Mouse (Mus musculus): ENCODE data around the gene Sorcs2. TPM values are rescaled to one million over a fixed set of nuclear protein-coding genes. Genes with fewer than 3 reads are reported as not detected.
A peak's percentile ranks its signal among the peaks of the same experiment; 100 is the strongest.

Sorcs2 gene
- polyA plus RNA-seq, 1 experiment from 2014 or later: 3.5 TPM

DNA sequence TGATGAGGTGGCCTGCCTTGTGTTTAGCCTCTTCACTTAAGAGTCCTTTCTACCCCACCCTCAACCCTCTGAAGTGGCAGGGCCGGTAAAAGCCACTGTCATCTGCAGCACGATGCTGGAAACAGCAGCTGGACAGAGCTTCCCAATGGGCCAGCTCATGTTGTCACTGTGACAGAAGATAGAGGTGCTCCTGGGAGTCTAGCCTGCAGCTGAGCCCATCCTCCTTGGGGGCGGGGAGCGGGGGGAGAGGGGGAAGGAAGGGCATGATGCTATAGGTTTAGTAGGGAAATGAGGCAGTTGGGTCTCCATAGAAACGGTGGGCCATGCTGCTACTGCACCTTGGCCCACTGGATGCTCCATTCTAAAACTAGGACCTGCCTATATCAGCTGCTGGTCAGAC is 279.9 kb downstream of the Sorcs2 start:
- no peaks in the 10 kb centered on the region for H3K27me3 ChIP-seq (replicated peaks; ENCODE audit: control insufficient read depth, insufficient read depth, low read length)
- no peak overlapping the region for H3K4me3 ChIP-seq (ENCODE audit: low read depth, low read length)
- H3K27ac ChIP-seq (ENCODE audit: low read depth, low read length): no peak overlapping the region
- no peaks in the 10 kb centered on the region for H3K4me1 ChIP-seq (replicated peaks; ENCODE audit: control insufficient read depth, insufficient read depth, low read length)
- H3K9ac ChIP-seq (ENCODE audit: low read depth, low read length): no peak overlapping the region
- no peaks in the 10 kb centered on the region for H3K9me3 ChIP-seq (ENCODE audit: control insufficient read depth)
- H3K4me2 ChIP-seq (replicated peaks; ENCODE audit: low read depth): no peak overlapping the region
- H3K36me3 ChIP-seq (ENCODE audit: control insufficient read depth, insufficient read depth): no peaks in the 10 kb centered on the region
- no peak for ATAC-seq
- TF ChIP-seq CTCF (IDR thresholded peaks at IDR 0.05; ENCODE audit: low read depth): no peak
- WGBS: 74% methylated on average over 5 of the region's 5 CpGs

- H3K36me3 ChIP-seq (ENCODE audit: control insufficient read depth, insufficient read depth): no peaks in the 10 kb centered on the region
- WGBS: 71% methylated on average over 7 of the region's 7 CpGs
- H3K4me2 ChIP-seq (replicated peaks; ENCODE audit: low read depth): no peak overlapping the region
- no peaks in the 10 kb centered on the region for H3K9me3 ChIP-seq (ENCODE audit: control insufficient read depth)
- TF ChIP-seq CTCF (IDR thresholded peaks at IDR 0.05; ENCODE audit: low read depth): no peak
- no peak for ATAC-seq
- H3K4me1 ChIP-seq (replicated peaks; ENCODE audit: control insufficient read depth, insufficient read depth, low read length): no peaks in the 10 kb centered on the region
- H3K9ac ChIP-seq (ENCODE audit: low read depth, low read length): no peak overlapping the region
- H3K4me3 ChIP-seq (ENCODE audit: low read depth, low read length): no peak overlapping the region
- no peaks in the 10 kb centered on the region for H3K27me3 ChIP-seq (replicated peaks; ENCODE audit: control insufficient read depth, insufficient read depth, low read length)
- H3K27ac ChIP-seq (ENCODE audit: low read depth, low read length): no peak overlapping the region
These were observed 282.4 kb downstream of the Sorcs2 start for GRCm38 (mm10) chr5:36115519-36115918.

DNA sequence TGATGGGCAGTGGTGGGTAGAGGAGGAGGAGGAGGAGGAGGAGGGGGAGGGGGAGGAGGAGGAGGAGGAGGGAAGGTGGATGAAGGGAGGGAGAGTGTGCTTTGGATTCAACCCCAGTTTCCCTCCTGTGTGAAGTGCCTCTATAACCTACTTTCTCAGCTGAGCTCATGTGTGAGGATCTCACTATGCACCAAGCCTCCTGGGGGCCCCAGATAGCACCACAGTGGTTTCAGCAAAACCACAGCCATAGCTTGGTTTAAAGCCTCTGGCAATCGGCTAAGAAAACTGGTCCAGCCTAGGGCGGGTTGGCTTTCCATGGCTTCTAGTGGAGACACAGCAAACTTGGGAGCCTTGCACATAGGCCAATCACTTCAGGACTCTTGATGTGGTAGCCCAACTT is 284.2 kb downstream of the Sorcs2 start:
- WGBS: 92% methylated on average over 2 of the region's 2 CpGs
- Histone ChIP-seq H3K9me3 (ENCODE audit: control insufficient read depth) (no peaks in the 10 kb centered on the region), H3K4me3 (ENCODE audit: low read depth, low read length) (no peak overlapping the region), H3K27me3 (replicated peaks; ENCODE audit: control insufficient read depth, insufficient read depth, low read length) (no peaks in the 10 kb centered on the region), H3K4me2 (replicated peaks; ENCODE audit: low read depth) (no peak overlapping the region), H3K9ac (ENCODE audit: low read depth, low read length) (no peak overlapping the region), H3K4me1 (replicated peaks; ENCODE audit: control insufficient read depth, insufficient read depth, low read length) (no peaks in the 10 kb centered on the region), H3K36me3 (ENCODE audit: control insufficient read depth, insufficient read depth) (no peaks in the 10 kb centered on the region), H3K27ac (ENCODE audit: low read depth, low read length) (no peak overlapping the region)
- no peak for TF ChIP-seq CTCF (IDR thresholded peaks at IDR 0.05; ENCODE audit: low read depth)
- no peak for ATAC-seq

DNA sequence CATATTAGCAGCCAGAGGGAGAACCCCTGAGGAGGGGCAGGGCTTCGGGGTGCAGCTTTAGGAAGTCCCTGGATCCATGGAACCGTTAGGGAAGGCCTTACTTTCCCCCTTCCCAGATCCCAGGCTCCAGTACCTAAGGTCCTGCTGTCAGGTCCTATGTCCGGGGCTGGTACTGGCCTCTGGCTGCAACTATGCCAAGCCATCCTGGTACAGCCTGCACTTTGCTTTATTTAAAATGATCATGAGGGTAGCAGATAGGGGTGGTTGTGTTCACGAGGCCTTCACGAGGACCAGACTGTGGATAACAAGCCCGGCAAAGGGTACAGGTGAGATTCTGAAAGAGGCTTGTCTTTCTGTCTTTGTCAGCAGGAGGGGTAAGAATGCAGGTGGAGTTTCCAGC is 285.2 kb downstream of the Sorcs2 start:
- Histone ChIP-seq H3K36me3 (ENCODE audit: control insufficient read depth, insufficient read depth) (no peaks in the 10 kb centered on the region), H3K4me3 (ENCODE audit: low read depth, low read length) (no peak overlapping the region), H3K27ac (ENCODE audit: low read depth, low read length) (no peak overlapping the region), H3K9me3 (ENCODE audit: control insufficient read depth) (no peaks in the 10 kb centered on the region), H3K9ac (ENCODE audit: low read depth, low read length) (no peak overlapping the region), H3K4me2 (replicated peaks; ENCODE audit: low read depth) (no peak overlapping the region), H3K27me3 (replicated peaks; ENCODE audit: control insufficient read depth, insufficient read depth, low read length) (no peaks in the 10 kb centered on the region), H3K4me1 (replicated peaks; ENCODE audit: control insufficient read depth, insufficient read depth, low read length) (no peaks in the 10 kb centered on the region)
- WGBS: 75% methylated on average over 6 of the region's 6 CpGs
- ATAC-seq: no peak
- TF ChIP-seq CTCF (IDR thresholded peaks at IDR 0.05; ENCODE audit: low read depth): no peak

GRCm38 (mm10) chr5:36111516-36111915 is 286.4 kb downstream of the Sorcs2 start:
- Histone ChIP-seq H3K9me3 (ENCODE audit: control insufficient read depth) (no peaks in the 10 kb centered on the region), H3K9ac (ENCODE audit: low read depth, low read length) (no peak overlapping the region), H3K27ac (ENCODE audit: low read depth, low read length) (no peak overlapping the region), H3K4me3 (ENCODE audit: low read depth, low read length) (no peak overlapping the region), H3K27me3 (replicated peaks; ENCODE audit: control insufficient read depth, insufficient read depth, low read length) (no peaks in the 10 kb centered on the region), H3K36me3 (ENCODE audit: control insufficient read depth, insufficient read depth) (no peaks in the 10 kb centered on the region), H3K4me1 (replicated peaks; ENCODE audit: control insufficient read depth, insufficient read depth, low read length) (no peaks in the 10 kb centered on the region), H3K4me2 (replicated peaks; ENCODE audit: low read depth) (no peak overlapping the region)
- WGBS: 75% methylated on average over 3 of the region's 3 CpGs
- no peak for ATAC-seq
- no peak for TF ChIP-seq CTCF (IDR thresholded peaks at IDR 0.05; ENCODE audit: low read depth)

- Histone ChIP-seq H3K4me3 (ENCODE audit: low read depth, low read length) (no peak overlapping the region), H3K9ac (ENCODE audit: low read depth, low read length) (no peak overlapping the region), H3K27ac (ENCODE audit: low read depth, low read length) (no peak overlapping the region), H3K4me2 (replicated peaks; ENCODE audit: low read depth) (no peak overlapping the region), H3K4me1 (replicated peaks; ENCODE audit: control insufficient read depth, insufficient read depth, low read length) (no peaks in the 10 kb centered on the region), H3K27me3 (replicated peaks; ENCODE audit: control insufficient read depth, insufficient read depth, low read length) (no peaks in the 10 kb centered on the region), H3K9me3 (ENCODE audit: control insufficient read depth) (no peaks in the 10 kb centered on the region), H3K36me3 (ENCODE audit: control insufficient read depth, insufficient read depth) (no peaks in the 10 kb centered on the region)
- WGBS: 79% methylated on average over 4 of the region's 4 CpGs
- no peak for ATAC-seq
- TF ChIP-seq CTCF (IDR thresholded peaks at IDR 0.05; ENCODE audit: low read depth): no peak
These were observed 289.5 kb downstream of the Sorcs2 start for GRCm38 (mm10) chr5:36108339-36108887.

DNA sequence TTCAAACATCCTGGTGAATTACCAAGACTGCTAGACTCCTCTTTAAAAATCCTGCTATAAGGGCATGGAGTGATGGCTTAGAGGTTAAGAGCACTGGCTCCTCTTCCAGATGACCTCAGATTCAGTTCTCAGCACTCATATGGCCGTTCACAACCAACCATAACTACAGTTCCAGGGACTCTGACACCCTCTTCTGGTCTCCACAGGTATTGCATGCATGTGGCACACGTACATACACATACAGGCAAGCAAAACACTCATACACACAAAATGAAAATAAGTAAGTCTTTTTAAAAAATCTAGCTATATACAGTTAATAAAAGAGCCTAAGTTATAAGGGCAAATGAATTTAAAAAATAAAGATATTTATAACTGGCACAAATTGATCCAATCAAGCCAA is 294.5 kb downstream of the Sorcs2 start:
- Histone ChIP-seq H3K9ac (ENCODE audit: low read depth, low read length) (no peak overlapping the region), H3K27me3 (replicated peaks; ENCODE audit: control insufficient read depth, insufficient read depth, low read length) (no peaks in the 10 kb centered on the region), H3K27ac (ENCODE audit: low read depth, low read length) (no peak overlapping the region), H3K4me2 (replicated peaks; ENCODE audit: low read depth) (no peak overlapping the region), H3K4me1 (replicated peaks; ENCODE audit: control insufficient read depth, insufficient read depth, low read length) (no peaks in the 10 kb centered on the region), H3K4me3 (ENCODE audit: low read depth, low read length) (no peak overlapping the region), H3K36me3 (ENCODE audit: control insufficient read depth, insufficient read depth) (no peaks in the 10 kb centered on the region), H3K9me3 (ENCODE audit: control insufficient read depth) (no peaks in the 10 kb centered on the region)
- peak; percentile 38 for TF ChIP-seq CTCF (IDR thresholded peaks at IDR 0.05; ENCODE audit: low read depth)
- WGBS: 90% methylated on average over 2 of the region's 2 CpGs
- ATAC-seq: no peak

Measured in intestine, postnatal 0 days (tissue).